Mouse (Mus musculus): ENCODE measurements around the gene Olfr64. TPM values are rescaled to one million over a fixed set of nuclear protein-coding genes. Genes with fewer than 3 reads are reported as not detected.
A peak's percentile ranks its signal among the peaks of the same experiment; 100 is the strongest.

Gene Olfr64
- total RNA-seq, 1 experiment from 2014 or later, result not detected

- 0 out of 2 replicates have a peak, but pooled peaks have one; percentile 11 for ATAC-seq (replicated peaks; ENCODE audit: low read depth, poor library complexity, severe bottlenecking)
Measured at GRCm38 (mm10) chr7:103840268-103840667, 54.0 kb downstream of the Olfr64 start, which contains the start of gene Hbb-bh2. Gene Hbb-bh2, minus strand, starts transcription at chr7:103840520.

Other genes starting within 250 kb of the Olfr64 start
- gene Olfr623, start 230.8 kb downstream of the Olfr64 start, total RNA-seq (2017), result not detected in 2 replicates
- gene Olfr624, start 223.3 kb downstream of the Olfr64 start, total RNA-seq (2017), result under 0.01 TPM in 1 of 2 replicates, not detected in the other
- not detected in 2 replicates for gene Olfr625-ps1, start 211.8 kb downstream of the Olfr64 start, total RNA-seq (2017)
- not detected in 2 replicates for gene Olfr243, start 179.8 kb downstream of the Olfr64 start, total RNA-seq (2017)
- not detected in 2 replicates for gene Olfr628, start 164.1 kb downstream of the Olfr64 start, total RNA-seq (2017)
- gene Olfr629, start 149.5 kb downstream of the Olfr64 start, total RNA-seq (2017), result not detected in 2 replicates
- gene Olfr630, start 137.2 kb downstream of the Olfr64 start, total RNA-seq (2017), result not detected in 2 replicates
- gene Olfr69, start 122.9 kb downstream of the Olfr64 start, total RNA-seq (2017), result not detected in 2 replicates
- gene Olfr68, start 114.8 kb downstream of the Olfr64 start, total RNA-seq (2017), result not detected in 2 replicates
- gene Olfr67, start 102.7 kb downstream of the Olfr64 start, total RNA-seq (2017), result not detected in 2 replicates
- gene Hbb-bt, start 80.5 kb downstream of the Olfr64 start, total RNA-seq (2017), result 13.0 and 18.6 TPM in 2 replicates
- 16.6 and 33.2 TPM in 2 replicates for gene Hbb-bs, start 66.4 kb downstream of the Olfr64 start, total RNA-seq (2017)
- gene Hbb-bh2, start 54.0 kb downstream of the Olfr64 start, total RNA-seq (2017), result not detected in 2 replicates
- gene Hbb-bh1, start 51.3 kb downstream of the Olfr64 start, total RNA-seq (2017), result not detected in 2 replicates
- gene Hbb-y, start 41.3 kb downstream of the Olfr64 start, total RNA-seq (2017), result 2.9 TPM in 1 of 2 replicates, not detected in the other
- gene Olfr66, start 8.2 kb downstream of the Olfr64 start, total RNA-seq (2017), result not detected in 2 replicates
- not detected in 2 replicates for gene Olfr65, start 9.0 kb upstream of the Olfr64 start, total RNA-seq (2017)
- not detected in 2 replicates for gene Olfr631, start 34.3 kb upstream of the Olfr64 start, total RNA-seq (2017)
- not detected in 2 replicates for gene Olfr632, start 39.9 kb upstream of the Olfr64 start, total RNA-seq (2017)
- gene Olfr633, start 50.0 kb upstream of the Olfr64 start, total RNA-seq (2017), result not detected in 2 replicates
- not detected in 2 replicates for gene Olfr635, start 76.7 kb upstream of the Olfr64 start, total RNA-seq (2017)
- not detected in 2 replicates for gene Olfr638, start 104.3 kb upstream of the Olfr64 start, total RNA-seq (2017)
- not detected in 2 replicates for gene Olfr639, start 122.8 kb upstream of the Olfr64 start, total RNA-seq (2017)
- not detected in 2 replicates for gene Olfr640, start 131.1 kb upstream of the Olfr64 start, total RNA-seq (2017)
- not detected in 2 replicates for gene Olfr641, start 141.0 kb upstream of the Olfr64 start, total RNA-seq (2017)
- not detected in 2 replicates for gene Olfr642, start 158.2 kb upstream of the Olfr64 start, total RNA-seq (2017)
- not detected in 2 replicates for gene 4930516K23Rik, start 167.0 kb upstream of the Olfr64 start, total RNA-seq (2017)
- not detected in 2 replicates for gene Olfr644, start 177.4 kb upstream of the Olfr64 start, total RNA-seq (2017)
- not detected in 2 replicates for gene Olfr645, start 191.0 kb upstream of the Olfr64 start, total RNA-seq (2017)
- gene Olfr646, start 210.4 kb upstream of the Olfr64 start, total RNA-seq (2017), result not detected in 2 replicates
- gene Ubqln5, start 235.3 kb upstream of the Olfr64 start, total RNA-seq (2017), result not detected in 2 replicates
- gene Olfr643, start 242.9 kb upstream of the Olfr64 start, total RNA-seq (2017), result not detected in 2 replicates
- gene Ubqln3, start 248.8 kb upstream of the Olfr64 start, total RNA-seq (2017), result not detected in 2 replicates